Mouse (Mus musculus) cerebellum, adult (tissue): ENCODE data around the gene Rfx2.
A peak's percentile ranks its signal among the peaks of the same experiment; 100 is the strongest.

ENCODE experiments used
- ATAC-seq: cut with Nextera tagmentation; 2 replicates; pipeline ENCODE4 v1.9.2; 2017; ENCODE audit warnings: mild to moderate bottlenecking, moderate library complexity, mixed read lengths; ENCODE audit not compliant: insufficient number of reproducible peaks, low FRiP score, low TSS enrichment

The Rfx2 gene

DNA sequence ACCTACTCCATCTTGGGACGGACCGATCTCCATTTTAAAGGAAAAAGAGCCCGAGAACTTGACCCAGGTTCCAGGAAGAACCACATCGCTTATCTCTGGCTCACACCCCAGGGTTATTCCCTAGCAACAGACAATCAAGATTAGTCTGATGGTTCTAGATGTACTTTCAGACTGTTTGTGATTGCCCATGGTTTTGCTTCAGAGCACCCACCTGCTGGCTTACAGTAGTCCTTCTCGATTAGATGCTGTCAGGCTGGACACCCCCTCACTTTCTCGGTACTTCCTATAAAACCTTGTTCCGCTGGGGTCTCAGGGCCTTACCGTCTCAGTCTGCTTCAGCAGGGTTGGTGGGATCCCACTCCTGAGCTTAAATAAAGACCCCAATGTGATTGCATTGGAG is 5.5 kb upstream of the Rfx2 start:
- no peak for ATAC-seq

DNA sequence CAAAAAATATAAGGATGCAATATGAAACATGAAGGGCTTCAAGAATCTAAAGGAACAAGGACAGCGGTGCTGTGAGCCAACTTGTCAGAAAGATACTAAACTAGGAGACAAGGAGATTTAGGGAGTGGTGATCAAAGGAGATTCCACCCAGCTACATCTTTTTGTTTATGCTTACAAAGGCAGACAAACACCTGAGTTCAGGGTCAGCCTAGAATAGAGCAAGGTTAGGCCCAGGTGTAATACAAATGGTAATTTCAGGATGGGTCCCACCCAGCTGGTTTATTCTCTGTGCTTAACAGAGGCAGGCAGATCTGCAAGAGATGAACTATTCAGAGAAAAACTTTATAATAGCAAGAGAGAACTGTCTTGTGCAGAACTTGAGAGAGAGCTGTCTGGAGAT is 2.6 kb upstream of the Rfx2 start:
- no peak for ATAC-seq

- no peak for ATAC-seq
Observed at GRCm38 (mm10) chr17:56832918-56833317, 2.1 kb upstream of the Rfx2 start.

- ATAC-seq, result peak; percentile 99
Observed at GRCm38 (mm10) chr17:56831111-56831816, 451 bp upstream of the Rfx2 start.

GRCm38 (mm10) chr17:56829795-56830194 is 1.0 kb downstream of the Rfx2 start:
- ATAC-seq, result no peak

DNA sequence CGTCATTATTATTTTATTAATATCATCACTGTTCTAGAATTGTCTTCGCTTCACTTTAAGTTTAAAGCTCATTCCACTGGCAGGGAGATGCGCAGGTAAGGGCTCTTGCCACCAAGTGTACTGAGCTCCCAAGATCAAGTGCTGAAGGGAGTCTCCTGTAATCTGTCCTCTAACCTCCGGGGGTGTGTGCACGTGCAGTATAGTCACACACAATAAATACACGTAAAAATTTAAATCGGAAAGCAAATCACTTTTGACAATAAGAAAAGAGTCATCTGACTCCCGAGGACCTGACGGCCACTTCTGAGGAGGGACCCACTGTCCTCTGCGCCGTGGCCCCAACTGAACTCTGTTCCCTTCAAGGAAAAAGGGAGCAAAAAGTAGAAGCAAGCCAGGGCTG is 1.6 kb downstream of the Rfx2 start:
- ATAC-seq, result no peak

DNA sequence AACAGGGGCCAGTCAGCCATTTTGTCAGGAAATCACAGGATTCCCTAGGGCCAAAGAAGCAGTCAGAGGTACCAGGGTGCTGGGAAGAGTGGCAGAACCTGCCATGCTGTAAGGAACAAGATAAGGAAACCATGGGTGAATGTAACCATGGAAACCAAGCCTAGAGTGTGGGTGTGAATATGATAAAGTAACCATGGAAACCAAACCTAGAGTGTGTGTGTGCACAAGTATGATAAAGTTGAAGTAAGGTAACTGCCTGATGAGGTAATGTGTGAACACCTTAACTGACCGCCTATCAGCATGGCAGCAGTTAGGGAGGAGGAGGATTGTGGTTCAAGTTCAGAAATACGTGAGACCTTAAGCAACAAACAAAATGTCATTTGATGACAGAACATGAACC is 4.1 kb downstream of the Rfx2 start:
- no peak for ATAC-seq

- no peak for ATAC-seq
Observed at GRCm38 (mm10) chr17:56823352-56823751, 7.5 kb downstream of the Rfx2 start.

DNA sequence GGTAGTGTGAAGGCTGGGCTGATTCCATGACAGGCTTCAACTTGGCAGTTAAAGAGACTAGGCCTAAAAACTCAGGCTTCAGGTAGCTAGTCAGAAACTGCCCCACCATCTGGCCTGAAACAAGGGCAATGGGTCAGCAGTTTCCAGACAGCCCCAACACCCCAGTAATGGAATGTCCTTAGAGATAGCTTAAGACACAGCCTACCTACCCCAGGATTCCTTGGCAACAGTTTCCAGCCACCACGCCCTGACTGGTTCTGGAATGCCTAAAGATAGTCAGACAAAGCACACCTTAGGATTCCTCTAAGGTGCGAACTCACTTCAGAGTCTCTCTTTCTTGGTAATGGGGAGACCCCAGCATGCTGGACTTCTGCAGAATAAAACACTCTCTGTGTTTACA is 8.4 kb downstream of the Rfx2 start:
- ATAC-seq, result no peak

DNA sequence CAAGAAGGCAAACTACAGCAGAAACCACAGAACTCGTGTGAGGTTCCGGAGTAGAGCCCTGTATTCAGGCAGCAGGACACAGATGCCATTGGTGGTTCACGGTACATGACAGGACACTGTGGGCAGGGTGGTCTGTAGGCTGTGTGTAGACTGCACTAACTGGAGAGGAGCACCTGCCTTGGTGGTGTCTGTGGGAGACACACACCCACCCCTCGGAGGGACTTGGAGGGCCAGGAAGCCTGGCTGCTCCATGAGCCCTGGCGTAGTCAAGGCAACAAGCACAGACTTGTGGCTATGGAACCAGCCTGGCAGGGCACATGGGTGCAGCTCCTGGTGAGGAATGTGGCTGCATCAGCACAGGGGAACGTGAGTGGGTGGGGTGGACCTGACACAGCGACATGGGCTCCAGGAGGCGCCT is 11.1 kb downstream of the Rfx2 start:
- ATAC-seq, result no peak

GRCm38 (mm10) chr17:56819032-56819545 is 11.7 kb downstream of the Rfx2 start:
- ATAC-seq, result no peak

DNA sequence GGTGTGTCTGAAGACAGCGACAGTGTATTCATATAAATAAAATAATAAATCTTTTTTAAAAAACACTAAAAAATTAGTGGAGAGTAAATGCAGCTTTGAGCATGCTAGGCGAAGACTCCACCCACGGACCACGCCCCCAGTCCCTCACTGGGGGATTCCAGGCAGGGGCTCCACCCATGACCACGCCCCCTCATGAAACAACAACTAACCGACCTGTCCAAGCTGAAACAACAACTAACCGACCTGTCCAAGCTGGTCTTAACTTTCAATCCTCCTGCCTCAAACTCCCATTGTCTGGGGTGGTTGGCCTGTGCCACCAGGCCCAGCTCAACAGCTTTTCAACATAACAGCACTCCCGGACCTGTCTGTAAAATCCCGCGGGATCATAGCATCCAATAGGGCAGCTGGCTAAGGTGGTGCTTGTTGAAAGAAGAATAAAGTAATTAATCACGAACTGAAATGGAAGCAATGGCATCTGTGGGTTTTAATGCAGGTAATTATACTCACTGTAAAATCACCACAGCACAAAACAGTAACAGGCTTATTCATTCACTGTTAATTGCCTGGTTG is 12.7 kb downstream of the Rfx2 start:
- ATAC-seq, result no peak

GRCm38 (mm10) chr17:56815057-56815345 is 15.8 kb downstream of the Rfx2 start:
- no peak for ATAC-seq

GRCm38 (mm10) chr17:56814316-56815056 is 16.3 kb downstream of the Rfx2 start:
- ATAC-seq, result no peak

DNA sequence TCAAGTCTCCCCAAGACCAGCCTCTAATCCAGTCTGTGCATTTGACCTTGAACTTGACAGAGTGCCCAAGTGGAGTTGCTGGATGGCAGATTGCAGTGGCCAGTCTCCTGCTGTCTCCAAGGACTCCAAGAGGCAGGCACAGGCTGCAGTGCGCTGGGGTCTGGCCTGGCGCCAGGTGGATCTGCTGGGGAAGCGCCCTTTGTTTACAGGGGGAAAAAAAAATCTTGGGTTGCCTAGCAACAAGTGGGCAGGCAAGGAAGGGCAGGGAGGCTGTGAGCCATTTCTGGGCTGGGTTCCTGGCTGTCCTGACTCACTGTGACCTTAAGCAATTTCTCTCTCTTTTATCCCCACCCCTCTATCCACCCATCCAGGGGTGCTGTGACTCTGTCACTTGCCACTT is 20.6 kb downstream of the Rfx2 start:
- 0 out of 2 replicates have a peak, but pooled peaks have one; percentile 40 for ATAC-seq

GRCm38 (mm10) chr17:56808518-56808917 is 22.3 kb downstream of the Rfx2 start:
- ATAC-seq, result peak; percentile 80

GRCm38 (mm10) chr17:56805784-56806183 is 25.0 kb downstream of the Rfx2 start:
- ATAC-seq, result no peak

- ATAC-seq, result no peak
Observed at GRCm38 (mm10) chr17:56804952-56805351, 25.9 kb downstream of the Rfx2 start.

GRCm38 (mm10) chr17:56802065-56802464 is 28.7 kb downstream of the Rfx2 start:
- no peak for ATAC-seq

- ATAC-seq, result no peak
Observed at GRCm38 (mm10) chr17:56799276-56799675, 31.5 kb downstream of the Rfx2 start.

DNA sequence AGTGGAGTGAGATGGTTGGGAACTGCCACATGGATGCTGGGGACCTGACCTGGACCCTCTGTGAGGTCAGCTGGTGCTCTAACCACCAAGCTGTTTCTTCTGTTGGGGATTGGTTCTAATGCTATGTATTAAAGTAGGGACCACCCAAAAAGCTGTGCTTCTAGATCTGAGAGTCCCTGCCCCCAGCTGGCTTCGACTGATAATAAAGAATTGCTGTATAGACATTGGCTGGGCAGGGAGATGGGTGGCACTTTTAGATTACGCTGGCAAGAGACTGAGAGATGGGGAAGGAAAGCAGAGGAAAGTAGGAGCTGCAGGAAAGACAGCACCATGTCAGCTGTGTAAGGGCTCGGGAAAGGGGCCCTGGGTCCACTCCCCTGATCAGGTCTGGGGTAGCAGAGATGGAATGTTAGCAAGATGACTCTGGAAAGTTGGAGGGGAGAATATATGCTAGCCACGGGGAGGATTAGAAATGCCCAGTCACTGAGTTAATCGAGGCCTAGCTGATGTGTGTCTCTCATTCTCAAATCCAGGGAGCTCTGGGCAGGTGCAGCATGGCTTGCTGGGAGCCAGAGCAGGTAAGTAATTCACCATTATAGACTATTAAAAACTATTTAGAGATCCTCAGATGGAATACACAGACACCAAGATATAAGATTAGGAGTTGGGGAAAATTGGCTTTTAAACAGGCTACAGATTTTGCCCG is 37.0 kb downstream of the Rfx2 start:
- no peak for ATAC-seq
